Mouse (Mus musculus): ENCODE data around the gene Syna.

DNA sequence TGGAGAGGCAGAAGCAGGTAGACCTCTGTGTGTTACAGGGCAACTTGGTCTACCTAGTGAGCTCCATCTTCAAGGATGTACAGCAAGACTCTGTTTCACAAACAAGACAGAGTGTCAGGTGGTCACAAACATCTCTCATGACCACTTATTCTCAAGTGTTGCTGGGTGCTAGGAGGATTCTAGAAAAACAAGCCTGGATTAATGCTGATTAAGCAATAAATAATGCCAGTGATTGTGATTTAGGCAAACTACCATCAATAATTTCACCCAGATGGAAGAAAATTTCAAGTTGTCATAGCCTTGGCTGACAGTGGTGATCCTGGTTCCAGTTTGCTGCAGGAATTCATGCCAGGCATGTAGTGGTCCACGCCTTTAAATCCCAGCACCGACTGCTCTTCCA lies 4.3 kb upstream of the Syna start:
- TF ChIP-seq POLR2A (IDR thresholded peaks at IDR 0.05; ENCODE audit: extremely low read depth, insufficient read depth, low read length) = no peak
- no peak for TF ChIP-seq CTCF (IDR thresholded peaks at IDR 0.05; ENCODE audit: low read depth, low read length)

Measured in liver, adult 2 months (tissue).